Mouse (Mus musculus) left cerebral cortex, postnatal 14 days (tissue): ENCODE measurements around the gene Faap20. TPM values are rescaled to one million over a fixed set of nuclear protein-coding genes. Genes with fewer than 3 reads are reported as not detected.
A peak's percentile ranks its signal among the peaks of the same experiment; 100 is the strongest.

Experiments used
- DNase-seq, 2 experiments: peaks; one replicate each; pipeline ENCODE4 v3.0.0; 2021 to 2022; ENCODE audit warnings: low spot score in 2 of 2, mixed read lengths in 1 of 2
- intact Hi-C: fragments of 180-260 bp; cut with DNase I; formaldehyde crosslinking; loops from one replicate; pipeline ENCODE4 v1.15.1; 2025
- total RNA-seq, 2 experiments: library from RNA; stranded (reverse); gene quantifications; 2 replicates each; pipeline ENCODE4 v1.2.3; 2021

Faap20 gene
- total RNA-seq, 2 experiments from 2014 or later: 22.6 to 27.0 TPM

GRCm38 (mm10) chr4:155279926-155280767, 30.5 kb downstream of the Faap20 start:
- DNase-seq: peak in 1 of 2 experiments; percentile 55
- intact Hi-C loops: no loop called here

- intact Hi-C loops: no loop called here
Observed at GRCm38 (mm10) chr4:155280768-155281121, 31.1 kb downstream of the Faap20 start.

GRCm38 (mm10) chr4:155281227-155281626, 31.6 kb downstream of the Faap20 start:
- DNase-seq: no peak
- intact Hi-C loops: no loop called here

More at GRCm38 (mm10) chr4:155280768-155281121, 31.1 kb downstream of the Faap20 start:
- no peak for DNase-seq

GRCm38 (mm10) chr4:155281652-155282051, 32.0 kb downstream of the Faap20 start:
- intact Hi-C loops: no loop called here
- peak; percentile 53 to 64 for DNase-seq

GRCm38 (mm10) chr4:155282231-155282630, 32.6 kb downstream of the Faap20 start:
- no peak for DNase-seq
- intact Hi-C loops: no loop called here

GRCm38 (mm10) chr4:155283001-155283503, 33.5 kb downstream of the Faap20 start:
- DNase-seq: no peak

GRCm38 (mm10) chr4:155283585-155283984, 34.0 kb downstream of the Faap20 start:
- intact Hi-C loops: no loop called here
- DNase-seq: peak in 1 of 2 experiments; percentile 58

More at GRCm38 (mm10) chr4:155283001-155283503, 33.5 kb downstream of the Faap20 start:
- intact Hi-C loops: no loop called here

GRCm38 (mm10) chr4:155284521-155285379, 35.1 kb downstream of the Faap20 start:
- intact Hi-C loops: no loop called here
- DNase-seq: no peak

- DNase-seq: no peak
- intact Hi-C loops: no loop called here
Observed at GRCm38 (mm10) chr4:155286090-155286489, 36.5 kb downstream of the Faap20 start.

- intact Hi-C loops: no loop called here
- DNase-seq: no peak
Observed at GRCm38 (mm10) chr4:155287713-155288112, 38.1 kb downstream of the Faap20 start.

GRCm38 (mm10) chr4:155288586-155288985, 39.0 kb downstream of the Faap20 start:
- intact Hi-C loops: no loop called here
- DNase-seq: no peak

GRCm38 (mm10) chr4:155290045-155290444, 40.4 kb downstream of the Faap20 start:
- intact Hi-C loops: no loop called here
- no peak for DNase-seq

GRCm38 (mm10) chr4:155292863-155293262, 43.3 kb downstream of the Faap20 start:
- intact Hi-C loops: no loop called here
- DNase-seq: no peak

- intact Hi-C loops: no loop called here
- DNase-seq: no peak
Observed at GRCm38 (mm10) chr4:155294381-155294780, 44.8 kb downstream of the Faap20 start.

- DNase-seq: no peak
- intact Hi-C loops: no loop called here
Observed at GRCm38 (mm10) chr4:155295026-155295590, 45.5 kb downstream of the Faap20 start.

- peak; percentile 81 to 90 for DNase-seq
- intact Hi-C loops: no loop called here
Observed at GRCm38 (mm10) chr4:155295996-155296395, 46.4 kb downstream of the Faap20 start.

- DNase-seq: peak in 1 of 2 experiments; percentile 62
- intact Hi-C loops: no loop called here
Observed at GRCm38 (mm10) chr4:155297057-155297456, 47.5 kb downstream of the Faap20 start.

- intact Hi-C loops: no loop called here
- DNase-seq: no peak
Observed at GRCm38 (mm10) chr4:155298826-155299225, 49.2 kb downstream of the Faap20 start.

GRCm38 (mm10) chr4:155300421-155301097, 51.0 kb downstream of the Faap20 start:
- intact Hi-C loops: no loop called here
- DNase-seq: no peak
